Mouse (Mus musculus): ENCODE measurements around the gene Snf8.

The Snf8 gene

GRCm38 (mm10) chr11:96028130-96028529, 6.6 kb upstream of the Snf8 start:
- no peak for DNase-seq (ENCODE audit: low read depth, low spot score)

DNA sequence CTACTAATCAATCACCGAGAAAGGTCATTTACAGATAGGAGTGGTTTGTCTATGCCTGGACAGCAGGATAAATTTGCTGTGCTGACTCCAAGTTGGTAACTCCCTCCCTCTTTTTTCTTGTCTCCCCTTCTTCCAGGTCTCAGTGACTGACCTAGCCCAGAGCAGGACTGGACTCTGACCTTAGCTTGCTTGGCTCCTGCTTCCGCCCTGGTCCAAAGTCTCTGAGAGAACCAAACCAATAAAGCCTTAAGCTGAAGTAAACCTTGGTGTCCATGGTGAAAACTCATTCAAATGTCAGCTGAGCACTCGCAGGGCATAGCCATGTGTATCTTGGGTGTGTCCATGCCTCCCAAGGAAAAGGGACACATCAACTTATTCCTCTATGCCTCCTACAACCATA, 4.1 kb upstream of the Snf8 start:
- no peak for DNase-seq (ENCODE audit: low read depth, low spot score)

DNA sequence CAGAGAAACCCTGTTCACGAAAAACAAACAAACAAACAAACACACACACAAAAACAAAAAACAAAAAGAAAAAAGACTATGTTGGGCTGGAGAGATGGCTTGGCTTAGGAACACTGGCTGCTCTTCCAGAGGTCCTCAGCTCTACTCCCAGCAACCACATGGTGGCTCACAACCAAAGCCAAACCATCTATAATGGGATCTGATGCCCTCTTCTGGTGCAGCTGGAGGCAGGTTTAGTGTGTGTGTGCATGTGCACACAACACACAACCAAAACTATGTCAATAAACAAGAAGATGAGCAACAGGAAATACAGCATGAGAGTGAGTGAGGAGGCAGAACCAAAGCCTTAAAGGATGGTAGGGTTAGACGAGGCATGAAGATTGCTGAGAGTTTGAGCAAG, 3.0 kb upstream of the Snf8 start:
- no peak for DNase-seq (ENCODE audit: low read depth, low spot score)

GRCm38 (mm10) chr11:96033264-96033663, 1.4 kb upstream of the Snf8 start:
- DNase-seq (ENCODE audit: low read depth, low spot score), result no peak

GRCm38 (mm10) chr11:96034116-96034515, 569 bp upstream of the Snf8 start:
- DNase-seq (ENCODE audit: low read depth, low spot score), result no peak

GRCm38 (mm10) chr11:96035133-96035532, 448 bp downstream of the Snf8 start:
- peak; percentile 13 for DNase-seq (ENCODE audit: low read depth, low spot score)

- DNase-seq (ENCODE audit: low read depth, low spot score), result no peak
Measured at GRCm38 (mm10) chr11:96037499-96037898, 2.8 kb downstream of the Snf8 start.

- DNase-seq (ENCODE audit: low read depth, low spot score), result no peak
Measured at GRCm38 (mm10) chr11:96038560-96038959, 3.9 kb downstream of the Snf8 start.

DNA sequence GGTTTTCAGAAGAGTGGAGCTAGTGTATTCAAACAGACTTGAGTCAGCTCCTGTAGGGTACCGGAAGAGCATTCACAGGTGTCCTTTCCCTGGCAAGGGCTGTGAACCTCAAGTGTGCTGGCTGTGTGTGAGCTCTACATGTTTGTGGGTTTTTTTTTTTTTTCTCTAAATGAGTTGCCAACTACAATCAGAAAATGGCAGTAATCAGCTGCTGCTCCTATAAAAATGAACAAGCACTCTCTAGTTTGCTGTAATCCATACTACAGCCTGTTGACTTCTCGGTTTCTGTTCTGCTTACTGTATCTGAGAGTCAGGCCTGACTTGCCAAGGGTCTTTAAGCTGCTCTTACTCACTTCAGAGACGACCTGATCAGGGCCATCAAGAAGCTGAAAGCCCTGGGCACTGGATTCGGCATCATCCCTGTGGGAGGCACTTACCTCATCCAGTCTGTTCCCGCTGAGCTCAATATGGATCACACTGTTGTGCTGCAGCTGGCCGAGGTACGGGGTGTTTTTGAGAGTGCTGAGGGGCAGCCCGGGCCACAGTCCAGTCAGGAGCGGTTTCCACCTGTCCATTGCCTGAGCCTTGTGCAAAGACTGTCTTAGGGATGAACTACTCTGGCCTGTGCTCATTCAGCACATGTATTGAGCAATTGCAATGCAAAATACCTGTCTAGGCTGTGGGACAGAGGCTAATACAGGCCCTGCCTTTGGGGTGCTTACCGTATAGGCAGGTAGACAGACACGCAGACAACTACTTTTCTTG, 10.3 kb downstream of the Snf8 start:
- no peak for DNase-seq (ENCODE audit: low read depth, low spot score)

- no peak for DNase-seq (ENCODE audit: low read depth, low spot score)
Measured at GRCm38 (mm10) chr11:96046028-96046427, 11.3 kb downstream of the Snf8 start.

GRCm38 (mm10) chr11:96046793-96047192, 12.1 kb downstream of the Snf8 start:
- no peak for DNase-seq (ENCODE audit: low read depth, low spot score)

GRCm38 (mm10) chr11:96047469-96048373, 13.0 kb downstream of the Snf8 start:
- no peak for DNase-seq (ENCODE audit: low read depth, low spot score)

DNA sequence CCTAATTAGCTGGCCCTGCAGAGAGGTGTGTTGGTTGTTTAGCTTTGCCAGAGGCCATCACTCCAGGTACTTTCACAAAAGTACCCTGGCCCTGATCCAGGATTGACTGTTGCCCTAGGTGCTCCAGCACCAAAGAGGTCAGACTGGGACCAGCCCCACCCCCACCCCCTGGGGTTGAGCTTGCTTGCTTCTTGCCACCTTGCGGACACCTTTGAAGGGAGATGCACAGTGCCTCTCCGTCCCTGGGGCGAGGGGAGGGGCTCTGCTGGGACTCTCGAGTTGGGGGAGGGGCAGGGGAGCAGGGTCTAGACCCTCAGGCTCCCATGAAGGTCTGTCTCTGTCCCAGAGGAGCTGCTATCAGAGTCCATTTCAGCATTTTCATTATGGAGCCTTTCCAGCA, 15.3 kb downstream of the Snf8 start:
- no peak for DNase-seq (ENCODE audit: low read depth, low spot score)

- DNase-seq (ENCODE audit: low read depth, low spot score), result no peak
Measured at GRCm38 (mm10) chr11:96050854-96051253, 16.2 kb downstream of the Snf8 start.

- DNase-seq (ENCODE audit: low read depth, low spot score), result no peak
Measured at GRCm38 (mm10) chr11:96058309-96058708, 23.6 kb downstream of the Snf8 start.

- DNase-seq (ENCODE audit: low read depth, low spot score), result no peak
Measured at GRCm38 (mm10) chr11:96064521-96065214, 30.0 kb downstream of the Snf8 start.

GRCm38 (mm10) chr11:96065215-96065911, 30.7 kb downstream of the Snf8 start, which contains the start of gene Ube2z:
Gene Ube2z, minus strand, starts transcription at chr11:96065388.
- peak; percentile 92 for DNase-seq (ENCODE audit: low read depth, low spot score)

- no peak for DNase-seq (ENCODE audit: low read depth, low spot score)
Measured at GRCm38 (mm10) chr11:96068231-96068630, 33.5 kb downstream of the Snf8 start.

DNA sequence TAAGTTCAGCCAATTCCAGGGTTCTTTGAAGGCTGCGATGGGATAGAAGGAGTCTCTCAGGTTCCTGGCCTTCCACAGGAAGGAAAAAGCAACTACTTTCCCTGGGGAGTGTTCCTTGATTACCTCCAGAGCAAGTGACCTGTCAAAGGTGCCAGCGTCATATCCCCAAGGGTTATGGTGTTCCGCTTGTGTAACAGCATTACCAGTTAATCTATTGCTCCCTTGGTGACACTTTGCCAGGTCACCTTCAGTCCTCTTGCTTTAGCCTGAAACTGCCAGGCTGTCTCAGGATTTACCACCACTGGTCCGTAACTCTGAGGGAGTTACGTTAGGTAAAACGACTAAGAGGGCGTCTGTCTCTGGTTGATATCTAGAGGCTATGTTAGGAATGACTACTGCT, 35.7 kb downstream of the Snf8 start:
- DNase-seq (ENCODE audit: low read depth, low spot score), result no peak

DNA sequence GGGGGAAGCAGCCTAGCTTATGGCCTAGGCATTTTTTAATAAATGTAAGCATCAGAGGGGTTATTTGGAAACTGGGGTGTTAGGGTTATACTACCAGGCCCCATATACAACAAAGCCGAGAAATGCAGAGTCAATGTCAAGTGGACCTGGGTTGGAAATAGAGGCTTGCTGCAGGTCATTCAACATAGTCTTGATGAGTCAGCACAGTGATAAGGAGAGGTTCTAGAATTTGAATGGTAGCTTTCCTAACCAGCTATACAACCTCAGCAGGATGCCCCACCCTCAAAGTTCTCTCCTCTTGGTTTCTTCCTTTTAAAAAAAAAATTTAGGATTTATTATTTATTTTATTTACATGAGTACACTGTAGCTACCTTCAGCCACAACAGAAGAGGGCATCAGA, 36.3 kb downstream of the Snf8 start:
- no peak for DNase-seq (ENCODE audit: low read depth, low spot score)

DNA sequence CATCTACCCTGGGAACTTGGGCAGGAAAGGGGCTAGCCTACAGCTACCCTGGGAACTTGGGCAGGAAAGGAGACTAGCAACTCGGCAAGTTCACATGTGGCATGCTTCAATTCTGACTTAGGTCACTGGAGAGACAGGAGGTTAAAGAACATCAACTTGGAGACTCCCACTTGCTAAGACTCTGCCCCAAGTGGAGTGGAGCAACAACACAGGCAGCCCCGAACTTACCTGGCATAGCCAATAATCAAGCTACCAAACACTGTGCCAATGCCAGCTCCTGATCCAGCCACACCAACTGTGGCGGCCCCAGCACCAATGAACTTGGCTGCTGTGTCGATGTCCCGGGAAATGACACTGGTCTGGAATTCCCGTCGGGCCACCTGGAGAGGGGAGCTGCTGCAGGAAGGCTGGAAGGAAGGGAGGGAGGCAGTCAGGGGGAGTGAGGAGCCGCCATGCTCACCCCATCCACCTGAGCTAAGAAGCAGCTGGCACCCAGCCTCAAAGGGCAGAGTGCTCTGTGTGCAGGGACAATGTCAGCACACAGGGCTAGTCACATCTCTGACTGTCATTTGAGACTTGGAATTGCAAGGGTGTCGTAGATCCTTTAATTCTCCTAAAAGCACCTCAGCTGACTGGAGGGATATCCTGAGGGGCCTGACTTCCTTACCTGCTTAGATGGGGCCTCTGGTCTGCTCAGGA, 38.8 kb downstream of the Snf8 start:
- no peak for DNase-seq (ENCODE audit: low read depth, low spot score)

All from skeletal muscle tissue, adult 2 months (tissue).